ENCODE assay signal across 22 mouse cellular contexts in the genomic region with DNA sequence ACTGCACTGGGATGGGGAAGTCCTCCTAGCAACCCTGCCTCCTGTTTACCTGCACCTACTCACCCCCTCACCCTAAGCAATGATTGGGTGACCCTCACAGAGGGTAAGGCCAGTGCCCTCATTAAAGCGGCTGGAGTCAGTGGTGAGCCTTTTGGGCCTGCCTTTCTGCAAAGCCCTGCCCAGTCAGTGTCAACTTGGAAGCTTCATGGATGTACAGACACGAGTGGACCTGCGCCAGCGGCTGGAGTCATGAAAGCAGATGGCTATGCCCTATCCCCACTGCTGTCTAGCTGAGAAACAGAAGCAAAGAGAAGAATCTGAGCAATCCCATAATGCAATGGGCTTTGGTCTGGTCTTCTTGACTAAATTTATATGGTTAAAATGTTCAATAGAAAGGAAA. TPM values are rescaled to one million over a fixed set of nuclear protein-coding genes. Genes with fewer than 3 reads are reported as not detected.
"Had no signal": no experiment of that assay in that cellular context is flagged by ENCODE, and none has a peak within 500 bp of the region (broad histone marks: within the 10 kb centered on the region; RNA-seq: fewer than 3 reads in every experiment).

No protein-coding gene starts in this region.

- DNase-seq: left cerebral cortex, postnatal 4 days; liver; liver, embryonic 13.5 days; liver, postnatal 0 days; lung, adult 18-20 months; lung, adult 2 months; lung, embryonic 14.5 days; lung, postnatal 10 days; lung, postnatal 14 days; lung, postnatal 36 days; lung, postnatal 4 days; midbrain, embryonic 14.5 days had no signal

RNA-seq across cellular contexts. Expression of a gene that starts 37.9 kb away (rescaled TPM):
- total RNA-seq: left cerebral cortex, postnatal 10 days; left cerebral cortex, postnatal 14 days; left cerebral cortex, postnatal 25 days; left cerebral cortex, postnatal 36 days; left cerebral cortex, postnatal 4 days; liver, adult 2 months; megakaryocyte progenitor cell, adult 5-6 weeks; megakaryocyte, adult 5-6 weeks; megakaryocyte-erythroid progenitor cell, adult 5-6 weeks; midbrain, postnatal 0 days; monocyte, adult 5-6 weeks had no signal
